Mouse (Mus musculus) thymus, postnatal 14 days (tissue): ENCODE measurements around the gene Gm10944.

Source experiments
- DNase-seq: peaks from one replicate; pipeline ENCODE4 v3.0.0; 2021

The Gm10944 gene

GRCm38 (mm10) chr10:10681048-10681447 is at the start of gene Gm10944:
Gene Gm10944 (plus strand): TSS chr10:10681348.
- DNase-seq: no peak

GRCm38 (mm10) chr10:10655991-10656390 is 25.2 kb upstream of the Gm10944 start:
- DNase-seq: no peak

- no peak for DNase-seq
Measured at GRCm38 (mm10) chr10:10656621-10657020, 24.5 kb upstream of the Gm10944 start.

GRCm38 (mm10) chr10:10659161-10659560 is 22.0 kb upstream of the Gm10944 start:
- DNase-seq: no peak

- DNase-seq: no peak
Measured at GRCm38 (mm10) chr10:10659976-10660375, 21.2 kb upstream of the Gm10944 start.

GRCm38 (mm10) chr10:10688907-10689667 is 7.9 kb downstream of the Gm10944 start:
- DNase-seq: no peak

- no peak for DNase-seq
Measured at GRCm38 (mm10) chr10:10689668-10690223, 8.6 kb downstream of the Gm10944 start.

- DNase-seq: no peak
Measured at GRCm38 (mm10) chr10:10697497-10697896, 16.3 kb downstream of the Gm10944 start.

GRCm38 (mm10) chr10:10700903-10701302 is 19.8 kb downstream of the Gm10944 start:
- no peak for DNase-seq

GRCm38 (mm10) chr10:10701326-10701725 is 20.2 kb downstream of the Gm10944 start:
- no peak for DNase-seq

GRCm38 (mm10) chr10:10708031-10708430 is 26.9 kb downstream of the Gm10944 start:
- no peak for DNase-seq

- DNase-seq: no peak
Measured at GRCm38 (mm10) chr10:10710359-10710758, 29.2 kb downstream of the Gm10944 start.

- DNase-seq: no peak
Measured at GRCm38 (mm10) chr10:10710837-10711236, 29.7 kb downstream of the Gm10944 start.

- no peak for DNase-seq
Measured at GRCm38 (mm10) chr10:10726501-10726900, 45.4 kb downstream of the Gm10944 start.
